Mouse (Mus musculus): ENCODE data around the gene Gm5767. TPM values are rescaled to one million over a fixed set of nuclear protein-coding genes. Genes with fewer than 3 reads are reported as not detected.
A peak's percentile ranks its signal among the peaks of the same experiment; 100 is the strongest.

Gene Gm5767
- total RNA-seq, 1 experiment from 2014 or later = not detected

DNA sequence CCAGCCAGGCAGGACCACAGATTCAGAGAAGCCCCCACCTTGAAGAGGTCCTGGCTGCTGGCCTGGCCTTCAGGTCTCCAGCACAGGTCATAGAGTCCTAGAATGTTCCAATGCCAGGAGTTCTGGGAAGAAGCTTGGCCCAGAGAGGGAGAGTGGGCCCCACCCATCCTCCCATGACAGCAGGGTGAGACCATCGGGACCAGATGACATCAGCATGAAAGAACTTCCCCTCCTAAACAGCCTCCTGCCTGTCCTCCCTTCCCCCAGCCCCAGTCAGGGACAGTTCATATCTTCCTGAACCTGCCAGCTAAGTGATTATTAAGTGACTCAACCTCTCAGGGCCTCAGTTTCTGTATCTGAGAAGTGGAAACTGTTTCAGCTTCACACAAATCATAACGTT, 14.1 kb upstream of the Gm5767 start:
- ATAC-seq (replicated peaks in 1 of 2; ENCODE audit: insufficient read depth in 1 of 2, low FRiP score in 2 of 2, low TSS enrichment in 1 of 2, low read depth in 1 of 2, poor library complexity in 2 of 2, severe bottlenecking in 2 of 2) = no peak

DNA sequence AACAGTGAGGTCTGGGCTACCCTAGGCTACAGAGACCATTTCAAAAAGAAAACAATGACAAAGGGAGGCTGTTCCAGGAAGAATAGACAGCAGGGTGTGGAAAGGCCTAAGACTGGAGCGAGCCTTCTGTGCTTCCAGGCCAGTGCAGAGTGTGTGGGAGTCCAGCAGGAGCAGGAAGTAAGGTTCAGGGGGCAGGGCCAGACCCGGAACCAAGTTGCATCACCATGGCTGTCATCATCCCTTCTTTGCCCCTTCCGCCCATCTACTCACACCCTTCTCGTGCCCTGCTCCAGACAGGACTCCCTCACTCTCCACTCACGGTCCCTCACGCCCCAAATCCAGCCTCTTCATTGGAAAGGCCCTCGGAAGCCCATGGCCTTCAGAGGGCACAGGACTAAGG, 13.3 kb upstream of the Gm5767 start:
- ATAC-seq (replicated peaks in 1 of 2; ENCODE audit: insufficient read depth in 1 of 2, low FRiP score in 2 of 2, low TSS enrichment in 1 of 2, low read depth in 1 of 2, poor library complexity in 2 of 2, severe bottlenecking in 2 of 2) = peak; percentile 13 to 25; a peak in 2 of 4 replicates

DNA sequence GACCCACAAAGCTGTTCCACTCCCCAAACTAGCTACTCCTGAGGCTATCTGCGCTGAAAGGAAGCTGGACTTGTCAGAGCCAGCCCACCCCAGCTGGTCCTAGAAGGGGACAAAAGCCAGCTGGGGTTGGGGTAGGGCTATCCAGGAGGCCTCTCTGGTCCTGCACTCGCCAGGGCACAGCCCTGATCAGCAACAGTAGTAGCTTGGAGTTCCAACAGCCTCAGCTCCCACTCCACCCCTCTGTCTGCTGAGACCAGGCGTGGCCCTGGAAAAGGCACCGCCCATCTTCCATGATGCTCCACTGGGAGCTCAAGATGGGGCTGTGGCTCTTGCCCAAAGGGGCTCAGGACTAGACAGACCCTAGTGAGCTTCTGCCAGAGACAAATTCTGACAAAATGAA, 12.8 kb upstream of the Gm5767 start:
- no peak for ATAC-seq (replicated peaks in 1 of 2; ENCODE audit: insufficient read depth in 1 of 2, low FRiP score in 2 of 2, low TSS enrichment in 1 of 2, low read depth in 1 of 2, poor library complexity in 2 of 2, severe bottlenecking in 2 of 2)

DNA sequence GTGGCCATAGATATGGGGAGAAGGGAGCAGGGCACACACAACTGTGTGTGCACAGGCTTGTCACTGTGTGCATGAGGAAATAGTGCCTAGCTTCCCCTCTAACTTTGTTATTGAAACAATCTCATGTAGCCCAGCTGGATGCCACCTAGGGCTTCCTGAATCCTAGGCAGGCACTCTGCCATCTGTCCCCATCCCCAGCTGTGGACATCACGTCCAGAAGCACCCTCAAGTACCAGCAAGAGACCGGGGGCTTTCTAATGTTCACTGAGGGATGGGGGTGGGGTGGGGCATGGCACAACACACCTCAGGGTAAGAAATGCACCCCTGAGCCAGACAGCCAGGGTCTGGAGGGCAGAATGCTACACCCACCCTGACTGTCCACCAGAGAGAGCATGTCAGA, 12.2 kb upstream of the Gm5767 start:
- no peak for ATAC-seq (replicated peaks in 1 of 2; ENCODE audit: insufficient read depth in 1 of 2, low FRiP score in 2 of 2, low TSS enrichment in 1 of 2, low read depth in 1 of 2, poor library complexity in 2 of 2, severe bottlenecking in 2 of 2)

DNA sequence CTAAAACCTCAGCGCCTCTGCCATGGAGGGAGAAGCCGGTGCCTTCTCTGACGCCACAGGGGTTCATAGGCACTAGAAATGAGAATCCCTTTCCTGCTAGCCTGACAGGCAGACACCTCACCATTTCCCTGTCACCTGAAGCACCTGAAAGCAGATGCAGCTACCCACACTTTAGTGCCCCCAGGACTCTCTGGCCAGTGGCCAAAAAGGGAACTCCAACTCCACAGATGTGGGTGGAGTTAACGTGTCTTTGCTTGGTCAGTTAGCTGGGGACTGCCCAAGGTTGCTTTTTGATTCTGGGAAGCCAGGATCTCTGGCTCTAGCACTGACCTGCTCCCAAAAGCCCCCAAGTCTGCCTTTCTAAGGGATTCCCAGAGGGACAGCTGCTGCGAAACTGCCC, 11.1 kb upstream of the Gm5767 start:
- ATAC-seq (replicated peaks in 1 of 2; ENCODE audit: insufficient read depth in 1 of 2, low FRiP score in 2 of 2, low TSS enrichment in 1 of 2, low read depth in 1 of 2, poor library complexity in 2 of 2, severe bottlenecking in 2 of 2) = no peak

DNA sequence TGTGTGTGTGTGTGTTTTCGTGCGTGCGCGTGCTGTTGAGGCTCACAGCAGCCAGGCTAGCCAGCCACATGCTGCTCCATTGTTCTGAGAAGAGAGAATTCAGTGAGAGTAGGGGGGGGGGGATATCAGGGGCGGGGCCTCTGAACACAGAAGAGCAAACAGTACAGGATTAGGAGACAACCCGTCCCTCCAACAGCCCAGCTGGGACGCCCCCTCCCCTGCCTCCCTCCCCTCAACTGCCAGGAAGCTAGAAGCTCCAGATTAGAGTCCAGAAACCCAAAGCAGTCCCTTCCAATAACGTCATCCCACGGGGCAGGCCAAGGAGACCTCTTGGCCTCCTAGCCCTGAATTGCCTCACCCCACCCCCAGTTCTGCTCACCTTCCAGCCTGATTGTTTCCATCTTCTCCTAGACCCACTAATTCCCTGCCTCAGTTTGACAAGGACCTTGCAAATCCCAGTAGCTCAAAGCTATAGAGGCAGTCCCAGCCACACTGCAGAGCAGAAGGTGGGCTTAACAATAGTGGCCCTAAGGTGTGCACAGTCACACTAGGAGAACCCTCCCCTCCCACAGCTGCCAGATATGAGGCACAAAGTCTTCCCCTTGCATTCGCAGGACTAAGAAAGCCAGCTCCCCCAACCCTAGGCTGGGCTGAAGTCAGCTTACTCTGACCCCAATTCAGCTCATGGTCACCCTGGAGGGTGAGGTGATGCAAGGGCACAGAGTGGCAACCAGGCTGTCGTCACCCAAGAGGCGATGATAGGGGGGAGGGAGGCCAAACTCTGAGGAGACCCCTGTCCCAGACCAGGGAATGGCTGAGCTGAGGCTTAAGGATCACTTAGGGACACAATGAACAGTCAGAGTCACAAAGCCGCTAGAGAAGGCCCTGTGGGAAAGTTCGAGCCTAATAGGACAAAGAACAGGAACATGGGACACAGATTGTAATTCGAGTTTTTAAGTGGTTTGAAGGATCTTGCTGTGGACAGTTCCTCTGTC, 10.2 kb upstream of the Gm5767 start:
- ATAC-seq (replicated peaks in 1 of 2; ENCODE audit: insufficient read depth in 1 of 2, low FRiP score in 2 of 2, low TSS enrichment in 1 of 2, low read depth in 1 of 2, poor library complexity in 2 of 2, severe bottlenecking in 2 of 2) = no peak

DNA sequence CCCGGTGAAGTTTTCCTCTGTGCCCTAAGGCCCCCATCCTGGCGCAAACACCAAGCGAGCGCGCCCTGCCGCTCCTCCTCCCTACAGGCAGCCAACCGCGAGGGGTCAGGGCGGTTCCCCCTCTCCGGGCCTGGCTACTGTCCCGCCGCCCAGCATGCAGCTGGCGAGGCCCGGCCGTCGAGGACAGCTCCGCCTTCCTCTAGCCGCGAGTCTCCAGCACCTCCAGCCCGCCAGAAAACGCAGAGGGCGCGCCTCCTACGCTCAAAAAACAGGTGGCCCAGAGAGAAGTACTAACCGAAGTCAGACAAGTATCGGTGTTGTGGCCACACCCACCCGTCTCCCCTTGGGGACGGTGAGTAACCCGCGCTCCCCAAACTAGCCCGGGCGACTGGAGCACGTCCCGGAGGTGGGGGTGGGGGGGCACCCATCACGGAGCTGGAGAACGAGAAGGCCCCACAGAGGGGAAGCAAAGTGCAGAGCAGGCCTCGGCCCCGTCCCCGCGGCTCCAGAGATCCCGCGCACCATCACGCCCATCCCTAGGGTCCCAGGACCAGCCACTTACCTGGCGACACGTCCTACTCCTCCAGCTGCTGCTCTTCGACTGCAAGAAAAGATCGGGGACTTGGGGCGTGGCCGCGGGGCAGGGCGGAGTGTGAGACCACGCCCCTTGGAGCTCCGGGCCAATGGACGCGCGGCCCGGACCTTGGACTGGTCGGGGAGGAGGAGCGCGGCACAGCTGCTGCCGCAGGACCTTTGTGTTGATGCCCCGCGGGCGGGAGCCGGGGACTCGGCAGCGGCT, 8.8 kb upstream of the Gm5767 start, which contains the start of gene Carhsp1:
Gene Carhsp1, minus strand, starts transcription at position 605 of the 799 bp plus-strand sequence.
- peak; percentile 71 to 73 for ATAC-seq (replicated peaks in 1 of 2; ENCODE audit: insufficient read depth in 1 of 2, low FRiP score in 2 of 2, low TSS enrichment in 1 of 2, low read depth in 1 of 2, poor library complexity in 2 of 2, severe bottlenecking in 2 of 2)

DNA sequence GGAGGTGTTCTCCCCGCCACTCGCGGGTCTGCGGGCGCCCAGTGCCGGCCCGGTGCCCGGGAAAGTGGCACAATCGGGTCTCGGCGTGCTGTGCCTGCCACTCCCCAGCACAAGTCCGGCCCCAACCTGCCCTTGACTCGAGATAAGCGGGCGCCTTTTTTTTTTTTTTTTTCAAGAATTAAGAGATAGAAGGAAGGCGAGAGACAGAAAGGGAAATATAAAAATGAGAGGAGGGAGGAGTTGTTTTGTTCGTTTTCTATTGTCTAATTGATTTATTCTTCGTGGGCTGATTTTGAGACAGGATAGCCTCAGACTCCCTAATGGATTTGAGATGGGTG, 8.3 kb upstream of the Gm5767 start:
- ATAC-seq (replicated peaks in 1 of 2; ENCODE audit: insufficient read depth in 1 of 2, low FRiP score in 2 of 2, low TSS enrichment in 1 of 2, low read depth in 1 of 2, poor library complexity in 2 of 2, severe bottlenecking in 2 of 2) = no peak

DNA sequence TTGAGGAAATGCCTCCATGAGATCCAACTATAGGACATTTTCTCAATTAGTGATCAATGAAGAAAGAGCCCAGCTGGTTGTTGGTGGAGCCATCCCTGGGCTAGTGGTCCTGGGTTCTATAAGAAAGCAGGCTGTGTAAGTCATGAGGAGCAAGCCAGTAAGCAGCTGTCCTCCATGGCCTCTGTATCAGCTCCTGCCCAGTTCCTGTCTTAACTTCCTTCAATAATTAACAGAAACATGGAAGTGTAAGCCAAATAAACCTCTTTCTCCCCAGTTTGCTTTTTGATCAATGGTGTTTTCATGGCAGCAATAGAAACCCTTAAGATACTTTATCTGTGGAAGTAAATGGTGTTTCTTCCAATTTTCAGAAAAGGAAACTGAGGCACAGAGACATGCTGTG, 7.8 kb upstream of the Gm5767 start:
- ATAC-seq (replicated peaks in 1 of 2; ENCODE audit: insufficient read depth in 1 of 2, low FRiP score in 2 of 2, low TSS enrichment in 1 of 2, low read depth in 1 of 2, poor library complexity in 2 of 2, severe bottlenecking in 2 of 2) = no peak

DNA sequence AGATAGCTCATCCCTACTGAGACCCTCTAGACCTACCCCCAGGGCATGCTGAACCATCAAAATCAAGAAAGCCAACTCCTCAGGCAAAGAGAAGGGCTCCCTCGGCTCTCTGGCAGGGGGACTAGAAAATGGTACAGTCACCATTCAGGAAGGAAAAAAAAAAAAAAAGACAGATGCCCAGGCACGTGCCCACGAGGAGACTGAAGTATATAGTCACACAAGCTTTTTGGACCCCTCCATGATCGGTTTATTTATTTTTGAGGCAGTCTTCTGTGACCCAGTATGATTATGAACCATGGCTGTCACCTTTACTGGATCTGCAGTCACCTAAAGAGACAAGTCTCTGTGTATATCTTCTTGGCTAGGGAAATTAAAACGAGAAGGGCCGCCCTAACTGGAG, 7.2 kb upstream of the Gm5767 start:
- no peak for ATAC-seq (replicated peaks in 1 of 2; ENCODE audit: insufficient read depth in 1 of 2, low FRiP score in 2 of 2, low TSS enrichment in 1 of 2, low read depth in 1 of 2, poor library complexity in 2 of 2, severe bottlenecking in 2 of 2)

DNA sequence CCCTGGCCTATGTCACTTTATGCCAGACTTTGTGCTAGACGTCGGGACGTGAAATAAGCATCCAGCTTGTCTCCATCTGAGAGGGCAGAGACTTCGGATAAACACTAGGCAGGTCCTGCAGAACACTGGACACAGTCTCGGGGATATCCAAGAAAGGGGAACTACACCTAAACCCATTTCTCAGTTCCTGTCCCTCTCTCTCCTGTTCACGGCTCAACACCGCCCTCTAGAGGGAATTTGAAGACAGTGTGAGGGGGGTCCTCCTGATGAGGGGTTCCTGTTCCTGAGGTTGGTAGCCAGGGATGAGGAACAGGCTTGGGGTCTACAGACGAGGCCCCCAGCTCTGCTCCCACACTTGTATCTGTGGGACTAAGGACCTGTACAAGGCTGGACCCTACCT, 6.4 kb upstream of the Gm5767 start:
- peak; percentile 54 to 67 for ATAC-seq (replicated peaks in 1 of 2; ENCODE audit: insufficient read depth in 1 of 2, low FRiP score in 2 of 2, low TSS enrichment in 1 of 2, low read depth in 1 of 2, poor library complexity in 2 of 2, severe bottlenecking in 2 of 2)

DNA sequence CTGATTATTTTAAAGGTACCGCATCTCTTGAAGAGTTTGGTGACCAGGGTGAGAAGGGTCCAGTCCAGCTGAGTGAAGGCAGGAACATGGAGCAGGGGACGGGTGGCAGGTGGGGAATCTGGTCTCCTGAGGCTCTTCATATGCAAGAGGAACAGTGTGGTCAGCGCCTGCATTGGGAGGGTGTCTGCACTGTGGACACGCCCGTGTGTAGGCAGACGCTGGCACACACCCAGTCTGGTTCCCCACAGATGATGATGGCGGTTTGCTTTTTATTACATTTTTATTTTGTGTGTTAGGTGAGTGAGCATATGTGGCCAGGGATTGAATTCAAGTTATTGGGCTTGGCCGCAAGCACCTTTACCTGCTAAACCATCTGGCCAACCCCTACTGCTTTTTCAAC, 5.0 kb upstream of the Gm5767 start:
- no peak for ATAC-seq (replicated peaks in 1 of 2; ENCODE audit: insufficient read depth in 1 of 2, low FRiP score in 2 of 2, low TSS enrichment in 1 of 2, low read depth in 1 of 2, poor library complexity in 2 of 2, severe bottlenecking in 2 of 2)

DNA sequence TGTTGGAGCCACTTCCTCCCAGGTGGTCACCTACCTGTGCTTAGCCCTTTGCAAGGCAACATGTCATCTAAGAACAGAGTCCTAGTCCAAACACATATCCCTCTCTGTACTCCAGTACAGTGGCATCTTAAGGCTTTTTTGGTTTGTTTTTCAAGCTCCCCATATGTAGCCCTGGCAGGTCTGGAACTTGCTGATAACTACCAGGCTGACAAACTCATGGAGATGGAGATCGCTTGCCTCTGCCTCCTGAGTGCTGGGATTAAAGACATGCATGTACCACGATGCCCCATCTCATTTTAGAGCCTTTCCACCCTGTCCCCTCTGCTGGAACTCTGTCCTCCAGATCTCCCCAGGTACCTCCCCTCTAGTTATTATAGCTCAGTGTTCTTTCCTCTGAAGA, 4.3 kb upstream of the Gm5767 start:
- no peak for ATAC-seq (replicated peaks in 1 of 2; ENCODE audit: insufficient read depth in 1 of 2, low FRiP score in 2 of 2, low TSS enrichment in 1 of 2, low read depth in 1 of 2, poor library complexity in 2 of 2, severe bottlenecking in 2 of 2)

DNA sequence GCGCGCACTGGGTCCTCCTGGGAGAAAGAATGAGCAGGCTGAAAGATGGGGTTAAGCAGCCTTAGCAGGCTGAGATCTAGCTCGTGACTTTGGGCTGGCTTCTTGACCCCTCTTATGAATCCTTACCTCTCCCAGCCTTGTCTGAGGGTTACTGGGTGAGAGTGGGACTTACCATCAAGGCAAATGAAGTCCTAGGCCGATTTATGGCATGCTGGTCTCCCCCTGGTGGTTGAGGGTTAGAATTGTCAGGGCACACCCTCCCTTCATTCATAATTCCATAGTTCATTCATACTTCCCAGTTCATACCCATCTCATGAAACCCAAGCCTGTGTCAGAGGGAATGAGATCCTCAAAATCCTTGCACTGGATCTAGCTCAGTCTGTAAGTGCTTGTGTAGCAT, 3.8 kb upstream of the Gm5767 start:
- peak in 1 of 2 experiments; percentile 43; a peak in 2 of 4 replicates for ATAC-seq (replicated peaks in 1 of 2; ENCODE audit: insufficient read depth in 1 of 2, low FRiP score in 2 of 2, low TSS enrichment in 1 of 2, low read depth in 1 of 2, poor library complexity in 2 of 2, severe bottlenecking in 2 of 2)

DNA sequence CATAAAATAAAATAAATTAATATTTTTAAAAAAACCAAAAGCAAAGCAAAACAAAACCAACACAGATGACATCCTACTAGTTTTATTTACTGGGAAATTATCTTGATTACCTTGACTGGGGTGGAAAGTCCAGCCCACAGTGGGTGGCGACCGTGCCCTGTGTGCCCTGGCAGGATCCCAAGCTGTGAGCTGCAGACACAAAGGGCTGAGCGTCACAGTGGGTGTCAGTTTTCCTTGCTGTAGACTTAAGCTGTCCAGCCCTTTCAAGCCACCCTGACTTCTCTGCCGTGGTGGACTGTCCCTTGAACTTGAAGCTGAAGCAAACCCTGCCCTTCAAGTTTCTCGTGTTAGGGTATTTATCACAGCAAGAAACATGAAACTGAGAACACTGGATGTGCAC, 2.5 kb upstream of the Gm5767 start:
- ATAC-seq (replicated peaks in 1 of 2; ENCODE audit: insufficient read depth in 1 of 2, low FRiP score in 2 of 2, low TSS enrichment in 1 of 2, low read depth in 1 of 2, poor library complexity in 2 of 2, severe bottlenecking in 2 of 2) = no peak

DNA sequence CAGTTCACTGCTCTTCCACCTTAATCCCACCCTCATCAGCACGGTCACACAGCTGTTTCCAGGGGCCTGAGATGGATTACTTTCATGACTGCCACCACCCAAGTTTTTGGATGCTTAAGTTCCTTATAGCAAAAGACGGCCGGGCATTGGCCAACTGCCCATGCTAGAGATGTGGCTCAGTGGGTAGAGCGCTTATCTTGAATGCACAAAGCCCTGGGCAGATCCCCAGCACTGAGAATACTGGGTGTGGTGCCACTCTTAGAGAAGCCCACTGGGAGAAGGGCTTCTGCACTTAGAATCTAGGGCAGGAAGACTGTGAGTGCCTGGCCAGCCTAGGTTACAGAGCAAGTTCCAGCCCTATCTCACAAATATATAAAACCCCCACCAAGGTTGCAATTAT, 1.9 kb upstream of the Gm5767 start:
- ATAC-seq (replicated peaks in 1 of 2; ENCODE audit: insufficient read depth in 1 of 2, low FRiP score in 2 of 2, low TSS enrichment in 1 of 2, low read depth in 1 of 2, poor library complexity in 2 of 2, severe bottlenecking in 2 of 2) = no peak

DNA sequence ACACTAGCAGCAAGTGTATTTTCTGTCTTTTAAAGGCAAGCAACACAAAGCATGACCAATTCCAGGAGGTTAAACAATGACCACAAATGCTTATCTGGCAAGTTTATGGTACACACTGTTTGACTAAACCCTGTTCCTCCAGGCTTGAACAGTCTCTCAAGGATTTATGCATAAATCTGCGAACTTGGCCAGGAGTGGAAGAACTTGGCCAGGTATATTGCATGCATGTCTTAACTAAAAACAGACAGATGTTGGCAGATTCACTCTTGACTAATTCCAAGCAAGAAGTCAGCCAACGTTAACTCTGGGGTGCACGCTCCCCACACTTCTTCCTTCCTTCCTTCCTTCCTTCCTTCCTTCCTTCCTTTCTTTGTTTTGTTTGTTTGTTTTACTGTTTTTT, 790 bp upstream of the Gm5767 start:
- no peak for ATAC-seq (replicated peaks in 1 of 2; ENCODE audit: insufficient read depth in 1 of 2, low FRiP score in 2 of 2, low TSS enrichment in 1 of 2, low read depth in 1 of 2, poor library complexity in 2 of 2, severe bottlenecking in 2 of 2)

DNA sequence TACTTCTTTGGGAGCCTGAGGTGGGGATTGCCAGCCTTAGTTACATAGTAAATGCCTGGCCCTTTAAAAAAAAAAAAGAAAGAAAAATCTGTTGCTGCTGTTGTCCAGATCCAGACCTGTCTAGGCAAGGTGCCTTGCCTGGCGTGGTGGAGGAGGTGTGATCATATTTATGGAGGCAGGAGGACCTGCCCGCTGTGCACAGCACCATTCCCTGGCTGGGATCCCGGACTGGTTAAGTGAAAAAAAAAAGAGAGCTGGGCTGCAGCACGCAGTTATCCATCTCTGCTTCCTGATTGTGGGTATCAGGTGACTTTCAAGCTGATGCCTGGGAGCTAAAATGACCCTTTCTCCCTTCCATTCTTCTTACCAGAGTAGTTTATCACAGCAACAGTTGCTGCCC, 4.5 kb downstream of the Gm5767 start:
- ATAC-seq (replicated peaks in 1 of 2; ENCODE audit: insufficient read depth in 1 of 2, low FRiP score in 2 of 2, low TSS enrichment in 1 of 2, low read depth in 1 of 2, poor library complexity in 2 of 2, severe bottlenecking in 2 of 2) = no peak
